Mouse (Mus musculus): Measurements from ENCODE around the gene Nckap5. TPM values are rescaled to one million over a fixed set of nuclear protein-coding genes. Genes with fewer than 3 reads are reported as not detected.

Gene Nckap5
- total and polyA plus RNA-seq, 3 experiments = not detected

GRCm38 (mm10) chr1:126560931-126561330, 269.7 kb downstream of the Nckap5 start:
- no peak for DNase-seq (ENCODE audit: low read depth, low spot score)

DNA sequence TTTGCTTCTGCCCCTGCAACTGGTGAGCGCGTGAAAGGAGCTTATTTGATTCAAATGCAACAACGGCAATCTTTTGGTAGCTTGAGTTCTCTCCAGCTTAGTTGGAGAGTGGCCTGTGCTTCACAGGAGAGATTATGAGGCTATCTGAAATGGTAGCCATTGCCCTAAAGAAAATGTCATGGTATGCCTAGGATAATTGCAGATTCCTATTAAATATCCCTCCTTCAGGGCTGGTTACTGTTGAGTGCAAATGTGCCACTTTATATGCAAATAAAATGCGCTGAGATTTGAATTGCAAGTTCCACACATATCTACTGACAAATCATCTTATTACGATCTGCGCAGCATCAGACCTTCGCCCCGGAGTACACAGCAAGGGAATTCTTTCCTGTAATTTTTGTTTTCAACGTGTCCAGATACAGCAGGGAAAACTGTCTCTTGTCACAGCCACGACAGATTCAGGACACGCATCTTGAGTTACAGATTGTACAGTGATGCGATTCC, 272.8 kb downstream of the Nckap5 start:
- TF ChIP-seq POLR2AphosphoS5 (IDR thresholded peaks at IDR 0.05; ENCODE audit: borderline replicate concordance, low read depth, low read length) (no peak), BHLHE40 (IDR thresholded peaks at IDR 0.05; ENCODE audit: borderline replicate concordance, low read depth, low read length) (no peak), TAL1 (IDR thresholded peaks at IDR 0.05; ENCODE audit: low read length) (no peak), JUND (IDR thresholded peaks at IDR 0.05; ENCODE audit: low read depth, low read length) (no peak), MAX (IDR thresholded peaks at IDR 0.05; ENCODE audit: low read length) (no peak), SMC3 (IDR thresholded peaks at IDR 0.05; ENCODE audit: low read depth, low read length) (no peak), ZMIZ1 (IDR thresholded peaks at IDR 0.05; ENCODE audit: low read depth, low read length) (no peak)
- H3K36me3 ChIP-seq (ENCODE audit: control insufficient read depth in 1 of 2, insufficient read depth in 2 of 2, low read length in 2 of 2) = no peaks in the 10 kb centered on the region
- no peak overlapping the region for H3K4me3 ChIP-seq (ENCODE audit: control insufficient read depth in 1 of 2, insufficient read depth in 1 of 2, low read depth in 2 of 2, low read length in 2 of 2)
- H3K4me1 ChIP-seq (ENCODE audit: control insufficient read depth in 1 of 2, insufficient read depth in 2 of 2, low read length in 2 of 2) = no peaks in the 10 kb centered on the region
- no peaks in the 10 kb centered on the region for H3K79me2 ChIP-seq (ENCODE audit: control insufficient read depth, insufficient read depth, low read length, poor library complexity)
- no peaks in the 10 kb centered on the region for H3K27me3 ChIP-seq (ENCODE audit: control insufficient read depth in 1 of 2, insufficient read depth in 2 of 2, low read length in 2 of 2)
- H3K9me3 ChIP-seq (replicated peaks; ENCODE audit: insufficient read depth, low read length) = no peaks in the 10 kb centered on the region
- DNase-seq (ENCODE audit: low read depth, low spot score) = no peak
- no peak overlapping the region for H3K27ac ChIP-seq (ENCODE audit: control insufficient read depth, low read depth, low read length)
- H3K9ac ChIP-seq (ENCODE audit: control insufficient read depth, low read depth, low read length, poor library complexity, severe bottlenecking) = no peak overlapping the region

More at GRCm38 (mm10) chr1:126560931-126561330, 269.7 kb downstream of the Nckap5 start:
- Histone ChIP-seq H3K79me2 (ENCODE audit: control insufficient read depth, insufficient read depth, low read length, poor library complexity) (no peaks in the 10 kb centered on the region), H3K9me3 (replicated peaks; ENCODE audit: insufficient read depth, low read length) (no peaks in the 10 kb centered on the region), H3K4me3 (ENCODE audit: control insufficient read depth in 1 of 2, insufficient read depth in 1 of 2, low read depth in 2 of 2, low read length in 2 of 2) (no peak overlapping the region), H3K27ac (ENCODE audit: control insufficient read depth, low read depth, low read length) (no peak overlapping the region), H3K4me1 (ENCODE audit: control insufficient read depth in 1 of 2, insufficient read depth in 2 of 2, low read length in 2 of 2) (no peaks in the 10 kb centered on the region), H3K36me3 (ENCODE audit: control insufficient read depth in 1 of 2, insufficient read depth in 2 of 2, low read length in 2 of 2) (no peaks in the 10 kb centered on the region), H3K9ac (ENCODE audit: control insufficient read depth, low read depth, low read length, poor library complexity, severe bottlenecking) (no peak overlapping the region), H3K27me3 (ENCODE audit: control insufficient read depth in 1 of 2, insufficient read depth in 2 of 2, low read length in 2 of 2) (no peaks in the 10 kb centered on the region)
- TF ChIP-seq GATA1 (IDR thresholded peaks at IDR 0.05; ENCODE audit: low read depth, low read length) (no peak), USF1 (IDR thresholded peaks at IDR 0.05; ENCODE audit: low read depth, low read length) (no peak), NELFE (IDR thresholded peaks at IDR 0.05; ENCODE audit: low read depth, low read length) (no peak), MAFK (IDR thresholded peaks at IDR 0.05; ENCODE audit: borderline replicate concordance, low read depth, low read length) (no peak), E2F4 (IDR thresholded peaks at IDR 0.05; ENCODE audit: borderline replicate concordance, low read depth, low read length) (no peak), BHLHE40 (IDR thresholded peaks at IDR 0.05; ENCODE audit: borderline replicate concordance, low read depth, low read length) (no peak), MXI1 (IDR thresholded peaks at IDR 0.05; ENCODE audit: low read depth, low read length) (no peak), NRF1 (IDR thresholded peaks at IDR 0.05; ENCODE audit: insufficient read depth, low read depth, low read length, poor library complexity, severe bottlenecking) (no peak)

DNA sequence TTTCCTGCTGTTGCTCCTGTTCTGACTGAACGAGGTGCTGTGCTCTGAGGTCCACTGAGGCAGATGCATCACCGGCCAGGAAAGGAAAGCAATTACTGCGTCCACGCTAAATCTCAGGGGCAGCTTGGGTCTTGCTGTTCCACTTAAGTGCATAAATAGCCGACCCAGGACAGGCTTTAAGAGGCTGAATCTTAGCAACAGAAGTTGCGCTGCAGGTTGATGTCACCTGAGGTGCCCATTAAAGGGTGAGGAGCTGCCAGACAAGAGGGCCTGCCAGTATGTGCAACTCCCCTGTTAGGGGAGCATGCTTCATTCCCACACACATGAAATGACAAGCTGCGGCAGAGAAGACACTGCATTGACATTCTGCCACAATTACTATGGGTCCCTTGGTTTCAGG, 282.6 kb downstream of the Nckap5 start:
- Histone ChIP-seq H3K27ac (ENCODE audit: control insufficient read depth, low read depth, low read length) (no peak overlapping the region), H3K36me3 (ENCODE audit: control insufficient read depth in 1 of 2, insufficient read depth in 2 of 2, low read length in 2 of 2) (no peaks in the 10 kb centered on the region), H3K9me3 (replicated peaks; ENCODE audit: insufficient read depth, low read length) (no peaks in the 10 kb centered on the region), H3K4me3 (ENCODE audit: control insufficient read depth in 1 of 2, insufficient read depth in 1 of 2, low read depth in 2 of 2, low read length in 2 of 2) (no peak overlapping the region), H3K27me3 (ENCODE audit: control insufficient read depth in 1 of 2, insufficient read depth in 2 of 2, low read length in 2 of 2) (no peaks in the 10 kb centered on the region), H3K9ac (ENCODE audit: control insufficient read depth, low read depth, low read length, poor library complexity, severe bottlenecking) (no peak overlapping the region), H3K79me2 (ENCODE audit: control insufficient read depth, insufficient read depth, low read length, poor library complexity) (no peaks in the 10 kb centered on the region), H3K4me1 (ENCODE audit: control insufficient read depth in 1 of 2, insufficient read depth in 2 of 2, low read length in 2 of 2) (no peaks in the 10 kb centered on the region)
- TF ChIP-seq UBTF (IDR thresholded peaks at IDR 0.05; ENCODE audit: borderline replicate concordance, insufficient read depth, low read depth, low read length) (no peak), TBP (IDR thresholded peaks at IDR 0.05; ENCODE audit: low read depth, low read length) (no peak)
- no peak for DNase-seq (ENCODE audit: low read depth, low spot score)

Measured in MEL (cell line).